Comparison of ENCODE assay signal across 8 mouse cellular contexts in genomic region chr2:31142505-31142904, GRCm38 (mm10). TPM values are rescaled to one million over a fixed set of nuclear protein-coding genes. Genes with fewer than 3 reads are reported as not detected.
DNase-seq lines count a peak whose midpoint lies in the region; ATAC-seq lines count a peak whose summit lies in the region.

No protein-coding gene starts in this region.

- H3K4me1 ChIP-seq in erythroblast, embryonic 14.5 days (ENCODE audit: control insufficient read depth) = peaks cover 26% of the 10 kb centered on the region
- peaks cover 19% of the 10 kb centered on the region for H3K4me1 ChIP-seq in forebrain, embryonic 13.5 days
- H3K4me1 ChIP-seq in limb, embryonic 13.5 days = peaks cover 22% of the 10 kb centered on the region
- peaks cover 18% of the 10 kb centered on the region; the same call in 1 of the 2 replicates for H3K4me1 ChIP-seq in stomach, embryonic 14.5 days (ENCODE audit: control insufficient read depth, insufficient read depth, low read length)

- H3K9ac ChIP-seq in forebrain, embryonic 13.5 days = no peak overlapping the region
- H3K9ac ChIP-seq in limb, embryonic 13.5 days = peak overlapping the region; percentile 88; the same call in 1 of the 2 replicates
- H3K9ac ChIP-seq in stomach, embryonic 14.5 days (replicated peaks; ENCODE audit: low read depth, low read length) = peak overlapping the region; percentile 90; the same call in 1 of the 2 replicates

- 37% methylated on average over 3 of the region's 3 CpGs for WGBS in forebrain, embryonic 13.5 days
- 33% methylated on average over 3 of the region's 3 CpGs for WGBS in limb, embryonic 13.5 days
- 27% methylated on average over 3 of the region's 3 CpGs for WGBS in stomach, embryonic 14.5 days

- no peak for ATAC-seq in erythroblast, adult 5-6 weeks (replicated peaks; ENCODE audit: low FRiP score, poor library complexity, severe bottlenecking)
- no peak for ATAC-seq in forebrain, embryonic 13.5 days
- no peak for ATAC-seq in limb, embryonic 13.5 days (ENCODE audit: low FRiP score, low read depth)
- no peak for ATAC-seq in stomach, embryonic 14.5 days (ENCODE audit: insufficient number of reproducible peaks, insufficient read depth, low FRiP score, low read depth)

- peak overlapping the region; percentile 78 for H3K4me2 ChIP-seq in forebrain, embryonic 13.5 days
- peak overlapping the region; percentile 95 for H3K4me2 ChIP-seq in limb, embryonic 13.5 days (replicated peaks)
- peak overlapping the region; percentile 98 for H3K4me2 ChIP-seq in stomach, embryonic 14.5 days (replicated peaks; ENCODE audit: low read depth, low read length)

- H3K4me3 ChIP-seq in erythroblast, embryonic 14.5 days (replicated peaks) = peak overlapping the region; percentile 72
- H3K4me3 ChIP-seq in forebrain, embryonic 13.5 days = peak overlapping the region; percentile 86
- H3K4me3 ChIP-seq in limb, embryonic 13.5 days = peak overlapping the region; percentile 86
- peak overlapping the region; percentile 79 for H3K4me3 ChIP-seq in stomach, embryonic 14.5 days (ENCODE audit: low read depth, low read length)

- H3K27me3 ChIP-seq in erythroblast, embryonic 14.5 days (ENCODE audit: control insufficient read depth) = peaks cover 39% of the 10 kb centered on the region
- peaks cover 12% of the 10 kb centered on the region for H3K27me3 ChIP-seq in forebrain, embryonic 13.5 days
- no peaks in the 10 kb centered on the region for H3K27me3 ChIP-seq in limb, embryonic 13.5 days
- H3K27me3 ChIP-seq in stomach, embryonic 14.5 days (ENCODE audit: control insufficient read depth, insufficient read depth, low read length) = no peaks in the 10 kb centered on the region

- DNase-seq in 416B (ENCODE audit: low read depth) = peak; percentile 81
- no peak for DNase-seq in ovary, adult 18-20 months (ENCODE audit: low spot score)
- DNase-seq in urinary bladder, postnatal 25 days (ENCODE audit: low spot score) = no peak

- no peaks in the 10 kb centered on the region for H3K36me3 ChIP-seq in erythroblast, embryonic 14.5 days (ENCODE audit: control insufficient read depth)
- H3K36me3 ChIP-seq in forebrain, embryonic 13.5 days (ENCODE audit: poor library complexity, severe bottlenecking) = peaks cover 22% of the 10 kb centered on the region
- peaks cover 15% of the 10 kb centered on the region for H3K36me3 ChIP-seq in limb, embryonic 13.5 days
- peaks cover 5% of the 10 kb centered on the region; the same call in 1 of the 2 replicates for H3K36me3 ChIP-seq in stomach, embryonic 14.5 days (ENCODE audit: control insufficient read depth, insufficient read depth, low read length)

- H3K9me3 ChIP-seq in erythroblast, embryonic 14.5 days (ENCODE audit: control insufficient read depth, low read length) = no peaks in the 10 kb centered on the region
- no peaks in the 10 kb centered on the region for H3K9me3 ChIP-seq in forebrain, embryonic 13.5 days (replicated peaks)
- H3K9me3 ChIP-seq in limb, embryonic 13.5 days = no peaks in the 10 kb centered on the region
- H3K9me3 ChIP-seq in stomach, embryonic 14.5 days (ENCODE audit: control insufficient read depth, low read depth, low read length) = no peaks in the 10 kb centered on the region

- H3K27ac ChIP-seq in forebrain, embryonic 13.5 days = no peak overlapping the region
- H3K27ac ChIP-seq in limb, embryonic 13.5 days = no peak overlapping the region
- H3K27ac ChIP-seq in stomach, embryonic 14.5 days (ENCODE audit: low read length) = peak overlapping the region; percentile 71; the same call in 1 of the 2 replicates

RNA-seq across cellular contexts. Expression of gene Fnbp1, which starts 0.7 kb away (rescaled TPM):
- polyA plus RNA-seq in erythroblast, embryonic 14.5 days (2012) = 0.10 and 0.15 TPM in 2 replicates
- 15.5 and 20.4 TPM in 2 replicates for total RNA-seq in erythroblast, adult 5-6 weeks (2015; ENCODE audit: low replicate concordance)
- total RNA-seq in erythroblast, adult 5-6 weeks (2017; ENCODE audit: low replicate concordance) = 2.9 and 6.1 TPM in 2 replicates
- polyA plus RNA-seq in forebrain, embryonic 13.5 days (2015; fragmentation: Nextera tagmentation; extraction: Ambion mirVana) = 12.5 and 12.7 TPM in 2 replicates
- 21.5 and 24.5 TPM in 2 replicates for polyA plus RNA-seq in limb, embryonic 13.5 days (2015; fragmentation: Nextera tagmentation; extraction: Ambion mirVana)
- polyA plus RNA-seq in stomach, embryonic 14.5 days (2014; fragmentation: Nextera tagmentation; extraction: Ambion mirVana) = 36.5 and 39.2 TPM in 2 replicates

RNA-seq across cellular contexts. Expression of gene Gpr107, which starts 9.6 kb away (rescaled TPM):
- polyA plus RNA-seq in erythroblast, embryonic 14.5 days (2012) = 0.36 and 1.2 TPM in 2 replicates
- total RNA-seq in erythroblast, adult 5-6 weeks (2015; ENCODE audit: low replicate concordance) = 2.5 and 10.7 TPM in 2 replicates
- total RNA-seq in erythroblast, adult 5-6 weeks (2017; ENCODE audit: low replicate concordance) = 11.7 TPM in 2 replicates
- polyA plus RNA-seq in forebrain, embryonic 13.5 days (2015; fragmentation: Nextera tagmentation; extraction: Ambion mirVana) = 28.6 and 34.3 TPM in 2 replicates
- 40.6 and 45.4 TPM in 2 replicates for polyA plus RNA-seq in limb, embryonic 13.5 days (2015; fragmentation: Nextera tagmentation; extraction: Ambion mirVana)
- 33.5 and 39.8 TPM in 2 replicates for polyA plus RNA-seq in stomach, embryonic 14.5 days (2014; fragmentation: Nextera tagmentation; extraction: Ambion mirVana)

Comparison
In these comparisons a context has a peak if more than half of its experiments do, and no peak if none do; other contexts are left out.
1. RNA of gene Fnbp1, which starts 0.7 kb away (polyA plus RNA-seq): 36.5 to 39.2 TPM in stomach, embryonic 14.5 days, 21.5 to 24.5 TPM in limb, embryonic 13.5 days and 12.5 to 12.7 TPM in forebrain, embryonic 13.5 days; 0.10 to 0.15 TPM in erythroblast, embryonic 14.5 days; every median in the first group is over 10 times any median in the second.
2. RNA of gene Gpr107, which starts 9.6 kb away (polyA plus RNA-seq): 40.6 to 45.4 TPM in limb, embryonic 13.5 days, 33.5 to 39.8 TPM in stomach, embryonic 14.5 days and 28.6 to 34.3 TPM in forebrain, embryonic 13.5 days; 0.36 to 1.2 TPM in erythroblast, embryonic 14.5 days; every median in the first group is over 10 times any median in the second.
3. Peak in every context shown above with its lines, with median percentiles within 50 percentile points of each other: H3K4me3 ChIP-seq and H3K4me2 ChIP-seq.